Mouse (Mus musculus): ENCODE measurements around the gene Igf1r. TPM values are rescaled to one million over a fixed set of nuclear protein-coding genes. Genes with fewer than 3 reads are reported as not detected.

The Igf1r gene
- polyA plus RNA-seq, 1 experiment from 2014 or later: 6.8 TPM

- Histone ChIP-seq H3K36me3 (ENCODE audit: control insufficient read depth, insufficient read depth, low read length) (no peaks in the 10 kb centered on the region), H3K4me1 (replicated peaks; ENCODE audit: control insufficient read depth, insufficient read depth) (no peaks in the 10 kb centered on the region), H3K9ac (ENCODE audit: low read length) (no peak overlapping the region), H3K9me3 (ENCODE audit: control insufficient read depth, low read length) (no peaks in the 10 kb centered on the region), H3K27me3 (ENCODE audit: control insufficient read depth, insufficient read depth, low read length) (no peaks in the 10 kb centered on the region), H3K4me3 (ENCODE audit: low read depth, low read length) (no peak overlapping the region), H3K27ac (replicated peaks) (no peak overlapping the region), H3K4me2 (replicated peaks; ENCODE audit: low read depth) (no peak overlapping the region)
- TF ChIP-seq CTCF (IDR thresholded peaks at IDR 0.05; ENCODE audit: low read depth) (no peak), EP300 (optimal IDR thresholded peaks at IDR 0.05) (no peak)
- ATAC-seq (ENCODE audit: low FRiP score, low TSS enrichment) (no peak), DNase-seq (ENCODE audit: low spot score) (no peak)
- WGBS: 65% methylated on average over 3 of the region's 3 CpGs
Observed at GRCm38 (mm10) chr7:68250902-68251301, 298.3 kb downstream of the Igf1r start.

GRCm38 (mm10) chr7:68257767-68258166, 305.1 kb downstream of the Igf1r start:
- H3K9ac ChIP-seq (ENCODE audit: low read length): no peak overlapping the region
- TF ChIP-seq CTCF (IDR thresholded peaks at IDR 0.05; ENCODE audit: low read depth): no peak
- no peak for TF ChIP-seq EP300 (optimal IDR thresholded peaks at IDR 0.05)
- no peak overlapping the region for H3K27ac ChIP-seq (replicated peaks)
- no peak overlapping the region for H3K4me3 ChIP-seq (ENCODE audit: low read depth, low read length)
- DNase-seq (ENCODE audit: low spot score) (no peak), ATAC-seq (ENCODE audit: low FRiP score, low TSS enrichment) (no peak)
- H3K36me3 ChIP-seq (ENCODE audit: control insufficient read depth, insufficient read depth, low read length): no peaks in the 10 kb centered on the region
- no peaks in the 10 kb centered on the region; the same call in 1 of the 2 replicates for H3K27me3 ChIP-seq (ENCODE audit: control insufficient read depth, insufficient read depth, low read length)
- no peaks in the 10 kb centered on the region for H3K9me3 ChIP-seq (ENCODE audit: control insufficient read depth, low read length)
- 47% methylated on average over 2 of the region's 2 CpGs for WGBS
- H3K4me2 ChIP-seq (replicated peaks; ENCODE audit: low read depth): no peak overlapping the region
- no peaks in the 10 kb centered on the region for H3K4me1 ChIP-seq (replicated peaks; ENCODE audit: control insufficient read depth, insufficient read depth)

GRCm38 (mm10) chr7:68258326-68259150, 305.9 kb downstream of the Igf1r start:
- Histone ChIP-seq H3K9ac (ENCODE audit: low read length) (no peak overlapping the region), H3K27me3 (ENCODE audit: control insufficient read depth, insufficient read depth, low read length) (no peaks in the 10 kb centered on the region; the same call in 1 of the 2 replicates), H3K4me3 (ENCODE audit: low read depth, low read length) (no peak overlapping the region), H3K27ac (replicated peaks) (no peak overlapping the region), H3K4me1 (replicated peaks; ENCODE audit: control insufficient read depth, insufficient read depth) (no peaks in the 10 kb centered on the region), H3K9me3 (ENCODE audit: control insufficient read depth, low read length) (no peaks in the 10 kb centered on the region), H3K4me2 (replicated peaks; ENCODE audit: low read depth) (no peak overlapping the region), H3K36me3 (ENCODE audit: control insufficient read depth, insufficient read depth, low read length) (no peaks in the 10 kb centered on the region)
- 73% methylated on average over 17 of the region's 17 CpGs for WGBS
- DNase-seq (ENCODE audit: low spot score) (no peak), ATAC-seq (ENCODE audit: low FRiP score, low TSS enrichment) (no peak)
- TF ChIP-seq CTCF (IDR thresholded peaks at IDR 0.05; ENCODE audit: low read depth): no peak
- TF ChIP-seq EP300 (optimal IDR thresholded peaks at IDR 0.05): no peak

GRCm38 (mm10) chr7:68259523-68260081, 307.0 kb downstream of the Igf1r start:
- Histone ChIP-seq H3K27ac (replicated peaks) (no peak overlapping the region), H3K9ac (ENCODE audit: low read length) (no peak overlapping the region), H3K4me3 (ENCODE audit: low read depth, low read length) (no peak overlapping the region), H3K9me3 (ENCODE audit: control insufficient read depth, low read length) (no peaks in the 10 kb centered on the region), H3K4me1 (replicated peaks; ENCODE audit: control insufficient read depth, insufficient read depth) (0 out of 2 replicates have a peak, but pooled peaks cover 2% of the 10 kb centered on the region), H3K36me3 (ENCODE audit: control insufficient read depth, insufficient read depth, low read length) (no peaks in the 10 kb centered on the region), H3K27me3 (ENCODE audit: control insufficient read depth, insufficient read depth, low read length) (no peaks in the 10 kb centered on the region; the same call in 1 of the 2 replicates), H3K4me2 (replicated peaks; ENCODE audit: low read depth) (no peak overlapping the region)
- DNase-seq (ENCODE audit: low spot score) (no peak), ATAC-seq (ENCODE audit: low FRiP score, low TSS enrichment) (no peak)
- TF ChIP-seq CTCF (IDR thresholded peaks at IDR 0.05; ENCODE audit: low read depth): no peak
- no peak for TF ChIP-seq EP300 (optimal IDR thresholded peaks at IDR 0.05)
- 50% methylated on average over 6 of the region's 6 CpGs for WGBS

GRCm38 (mm10) chr7:68262612-68263200, 310.1 kb downstream of the Igf1r start:
- H3K27me3 ChIP-seq (ENCODE audit: control insufficient read depth, insufficient read depth, low read length): no peaks in the 10 kb centered on the region; the same call in 1 of the 2 replicates
- no peak overlapping the region for H3K4me3 ChIP-seq (ENCODE audit: low read depth, low read length)
- 0 out of 2 replicates have a peak, but pooled peaks cover 3% of the 10 kb centered on the region for H3K4me1 ChIP-seq (replicated peaks; ENCODE audit: control insufficient read depth, insufficient read depth)
- H3K9ac ChIP-seq (ENCODE audit: low read length): no peak overlapping the region
- DNase-seq (ENCODE audit: low spot score) (no peak), ATAC-seq (ENCODE audit: low FRiP score, low TSS enrichment) (no peak)
- WGBS: 48% methylated on average over 8 of the region's 8 CpGs
- no peaks in the 10 kb centered on the region for H3K9me3 ChIP-seq (ENCODE audit: control insufficient read depth, low read length)
- no peaks in the 10 kb centered on the region for H3K36me3 ChIP-seq (ENCODE audit: control insufficient read depth, insufficient read depth, low read length)
- no peak overlapping the region for H3K27ac ChIP-seq (replicated peaks)
- TF ChIP-seq EP300 (optimal IDR thresholded peaks at IDR 0.05): no peak
- TF ChIP-seq CTCF (IDR thresholded peaks at IDR 0.05; ENCODE audit: low read depth): no peak
- H3K4me2 ChIP-seq (replicated peaks; ENCODE audit: low read depth): no peak overlapping the region
